Mouse (Mus musculus) right cerebral cortex, postnatal 10 days (tissue): ENCODE results near the gene Celsr1.
"Not testable (repeated sequence)": the region's sequence is repeated elsewhere in the genome, so short reads cannot be mapped to it uniquely, and the experiment has no call there.

Experiments
- DNase-seq, 2 experiments: peaks; one replicate each; pipeline ENCODE4 v3.0.0; 2021; ENCODE audit warnings: low spot score in 2 of 2

Celsr1 gene

DNA sequence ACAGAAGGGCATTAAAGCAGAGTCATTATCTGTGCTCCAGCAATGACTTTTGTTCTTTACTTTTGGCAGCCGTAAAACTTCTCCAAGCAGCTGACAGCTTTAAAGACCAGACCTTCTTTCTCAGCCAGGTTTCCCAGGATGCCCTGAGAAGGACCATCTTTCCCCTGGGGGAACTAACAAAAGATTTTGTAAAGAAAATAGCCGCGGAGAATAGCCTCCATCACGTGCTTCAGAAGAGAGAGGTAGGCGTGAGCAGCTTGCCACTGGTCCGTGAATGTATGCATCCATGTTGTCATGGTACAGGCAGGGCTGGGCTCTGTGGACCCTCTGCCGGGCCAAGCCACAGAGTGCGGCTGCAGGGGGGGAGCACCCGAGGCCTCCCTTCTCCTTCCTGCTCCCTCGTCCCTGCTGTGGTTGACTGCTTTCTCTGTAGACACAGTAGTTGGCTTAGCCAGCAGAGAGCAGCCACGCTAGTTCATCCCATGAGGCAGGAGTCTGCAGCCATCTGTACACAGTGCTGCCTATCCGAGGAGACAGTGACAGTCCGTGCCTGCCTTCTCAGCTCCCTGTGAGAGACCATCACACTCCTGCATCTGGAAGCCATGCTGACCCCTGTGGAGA lies 141.0 kb downstream of the Celsr1 start:
- no peak for DNase-seq

DNA sequence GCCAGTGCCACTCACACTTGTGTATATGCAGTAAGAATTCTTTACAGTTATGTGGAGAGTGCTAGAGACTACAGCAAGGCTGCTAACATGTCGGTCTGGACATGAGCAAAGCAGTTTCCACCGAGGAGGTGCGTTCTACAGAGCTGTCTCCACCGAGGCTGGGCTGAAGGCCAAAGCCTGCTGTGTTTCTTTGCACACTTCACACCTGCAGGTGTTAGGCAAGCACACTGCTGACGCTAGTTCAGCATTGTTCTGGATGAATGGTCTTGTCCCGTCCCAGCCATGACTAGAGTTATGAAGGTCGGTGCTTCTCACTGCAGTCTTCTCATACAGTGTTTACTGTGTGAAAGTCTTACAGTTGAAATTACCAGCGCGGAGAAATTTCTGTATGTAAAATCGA lies 141.6 kb downstream of the Celsr1 start:
- DNase-seq: no peak

DNA sequence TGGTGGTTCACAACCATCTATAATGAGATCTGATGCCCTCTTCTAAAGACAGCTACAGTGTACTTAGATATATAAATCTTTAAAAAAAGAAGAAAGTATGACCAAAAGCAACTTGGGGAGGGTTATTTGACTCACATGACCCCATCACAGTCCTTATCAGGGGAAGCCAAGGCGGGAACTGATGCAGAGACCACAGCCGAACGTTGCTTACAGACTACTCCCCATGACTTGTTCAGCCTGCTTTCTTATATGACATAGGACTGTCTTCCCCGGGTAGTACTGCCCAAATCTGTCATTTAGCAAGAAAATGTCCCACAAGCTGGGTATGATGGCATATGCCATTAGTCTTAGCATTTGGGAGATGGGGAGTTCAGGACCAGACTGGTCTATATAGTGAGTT lies 144.3 kb downstream of the Celsr1 start:
- DNase-seq: no peak

DNA sequence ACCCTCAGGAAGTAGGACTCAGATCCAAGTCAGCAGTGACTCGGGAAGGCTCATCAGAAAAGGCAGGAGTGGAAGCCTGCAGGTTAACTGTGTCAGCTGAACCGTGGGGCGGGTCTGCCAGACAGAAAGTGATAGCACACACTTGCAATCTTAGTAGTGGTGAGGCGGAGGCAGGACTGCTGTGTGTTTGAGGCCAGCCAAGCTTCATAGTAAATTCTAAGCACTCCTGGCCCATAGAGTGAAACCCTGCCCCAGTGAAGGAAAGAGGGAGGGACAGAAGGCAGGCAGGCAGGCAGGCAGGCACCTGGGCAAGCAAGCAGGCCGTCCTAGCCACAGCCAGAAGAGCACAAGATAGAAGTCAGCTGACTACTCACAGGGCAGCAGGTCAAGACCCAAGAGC lies 148.0 kb downstream of the Celsr1 start:
- no peak for DNase-seq

- DNase-seq: no peak
These were observed 154.1 kb downstream of the Celsr1 start for GRCm38 (mm10) chr15:85879498-85879895.

- DNase-seq: peak; percentile 96
These were observed 154.6 kb downstream of the Celsr1 start, which contains the start of gene Trmu for GRCm38 (mm10) chr15:85878848-85879497. Trmu (plus strand) TSS chr15:85879312.

DNA sequence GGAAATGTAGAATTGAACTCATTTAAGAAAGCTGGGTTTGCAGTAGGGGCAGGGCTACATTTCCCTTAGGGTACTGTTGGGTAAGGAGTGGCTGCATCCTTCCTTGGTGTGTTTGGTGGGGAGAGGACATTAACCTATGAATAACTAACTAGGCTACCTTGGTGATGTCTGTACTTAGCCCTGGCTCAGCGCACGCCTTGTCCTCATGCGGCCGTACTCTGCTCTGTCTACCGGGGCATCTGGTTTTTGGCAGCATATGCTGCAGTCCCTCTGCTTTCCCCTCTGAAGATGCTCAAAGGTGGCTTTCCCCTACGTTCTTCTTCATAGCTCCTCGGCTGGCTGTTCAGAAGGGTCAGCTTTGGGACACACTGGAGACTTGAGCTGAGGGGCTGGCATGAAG lies 156.2 kb downstream of the Celsr1 start:
- DNase-seq: no peak

DNA sequence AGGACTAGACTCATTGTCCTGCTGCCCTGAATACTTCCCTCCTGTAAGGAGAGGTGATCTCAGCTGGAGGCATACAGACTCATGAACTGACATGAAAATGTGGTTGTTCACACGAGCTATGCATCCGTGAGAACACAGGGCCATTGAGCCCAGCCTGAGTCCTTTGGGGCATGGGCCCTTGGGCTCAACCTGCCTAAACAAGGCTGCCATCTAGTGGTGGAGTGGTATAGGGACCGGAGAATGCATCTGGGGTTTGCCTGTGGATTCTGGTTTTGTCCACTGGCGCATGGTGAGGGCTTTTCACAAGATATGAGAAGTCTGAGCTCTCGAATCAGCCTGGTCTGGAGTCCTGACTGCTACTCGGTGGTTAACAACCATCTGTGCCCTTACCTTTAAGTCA lies 165.9 kb downstream of the Celsr1 start:
- peak; percentile 70 to 77 for DNase-seq

- not testable (repeated sequence) for DNase-seq
These were observed 167.7 kb downstream of the Celsr1 start for GRCm38 (mm10) chr15:85865913-85866312.

- peak; percentile 97 to 99 for DNase-seq
These were observed 174.0 kb downstream of the Celsr1 start, which contains the start of gene Gtse1 for GRCm38 (mm10) chr15:85859490-85860031. Gtse1 (plus strand) TSS chr15:85859745.

- no peak for DNase-seq
These were observed 174.5 kb downstream of the Celsr1 start for GRCm38 (mm10) chr15:85858980-85859489.

- DNase-seq: no peak
These were observed 181.8 kb downstream of the Celsr1 start for GRCm38 (mm10) chr15:85851656-85852392.
